Mouse (Mus musculus) hindbrain, embryonic 14.5 days (tissue): ENCODE data around the gene Spc25. TPM values are rescaled to one million over a fixed set of nuclear protein-coding genes. Genes with fewer than 3 reads are reported as not detected.

ENCODE experiments used
- ATAC-seq: fragments of 200-750 bp; cut with Nextera tagmentation; 2 replicates; pipeline ENCODE4 v1.8.0; 2017; ENCODE audit warnings: moderate number of reproducible peaks, mild to moderate bottlenecking, moderate TSS enrichment, moderate library complexity; ENCODE audit not compliant: low FRiP score
- DNase-seq: peaks from one replicate; pipeline ENCODE4 v3.0.0-alpha.2; 2015; ENCODE audit warnings: low spot score
- H3K27ac ChIP-seq: fragments of 300-500 bp; sonication (generic); 2 replicates; pipeline ENCODE4 v1.5.1; 2014; ENCODE audit warnings: mild to moderate bottlenecking, moderate library complexity
- H3K27me3 ChIP-seq: fragments of 300-500 bp; sonication (generic); 2 replicates; pipeline ENCODE4 v1.6.1; 2014; ENCODE audit warnings: mild to moderate bottlenecking, low read length, mixed read lengths; ENCODE audit not compliant: control insufficient read depth, insufficient read depth
- H3K36me3 ChIP-seq: fragments of 300-500 bp; sonication (generic); replicated peaks from 2 replicates; pipeline ENCODE4 v1.6.1; 2014; ENCODE audit not compliant: control insufficient read depth, insufficient read depth
- H3K4me1 ChIP-seq: fragments of 300-500 bp; sonication (generic); replicated peaks from 2 replicates; pipeline ENCODE4 v1.6.1; 2014; ENCODE audit warnings: antibody characterized with exemption, low read length, mixed read lengths; ENCODE audit not compliant: control insufficient read depth, insufficient read depth
- H3K4me2 ChIP-seq: fragments of 300-500 bp; sonication (generic); replicated peaks from 2 replicates; pipeline ENCODE4 v1.6.1; 2014; ENCODE audit warnings: mild to moderate bottlenecking, moderate library complexity
- H3K4me3 ChIP-seq: fragments of 300-500 bp; sonication (generic); replicated peaks from 2 replicates; pipeline ENCODE4 v1.5.1; 2014; ENCODE audit warnings: mild to moderate bottlenecking, low read length
- H3K9ac ChIP-seq: fragments of 300-500 bp; sonication (generic); 2 replicates; pipeline ENCODE4 v1.6.1; 2014
- H3K9me3 ChIP-seq: fragments of 300-500 bp; sonication (generic); 2 replicates; pipeline ENCODE4 v1.6.1; 2016; ENCODE audit warnings: low read length; ENCODE audit not compliant: control insufficient read depth
- WGBS: fragments of 180-500 bp; shearing (Covaris S2); extraction: QIAGEN DNeasy Blood & Tissue Kit; methylation state at CpG from one replicate; pipeline ENCODE4 v1.1.7; 2014; 5-methylcytosine and 5-hydroxymethylcytosine counted together
- polyA plus RNA-seq: library from polyadenylated mRNA; unstranded; fragments of >200 nt; fragmentation: Nextera tagmentation; extraction: Ambion mirVana; gene quantifications from 2 replicates; pipeline ENCODE4 v1.2.1, GENCODE M21; 2014

Gene Spc25
- polyA plus RNA-seq, 1 experiment from 2014 or later: 27.1 TPM

DNA sequence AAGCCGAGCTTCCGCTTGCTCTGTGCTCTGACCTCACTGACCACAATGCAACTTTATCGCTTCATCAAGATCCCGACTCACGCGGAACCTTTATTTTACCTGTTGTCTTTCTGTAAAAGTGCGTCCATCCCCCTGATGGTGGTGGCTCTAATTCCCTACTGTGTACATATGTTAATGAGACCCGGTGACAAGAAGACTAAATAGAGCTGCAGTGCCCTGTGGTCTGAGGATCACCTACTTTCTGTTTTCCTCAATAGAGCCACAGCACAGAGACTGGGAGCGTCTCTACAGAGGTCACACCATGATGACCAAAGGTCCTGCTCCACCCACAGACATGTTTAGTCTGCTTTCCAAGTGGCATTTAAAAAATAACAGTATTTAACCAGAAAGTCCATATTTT lies 20.9 kb upstream of the Spc25 start:
- Histone ChIP-seq H3K36me3 (no peaks in the 10 kb centered on the region), H3K9ac (no peak overlapping the region), H3K4me2 (no peak overlapping the region), H3K9me3 (no peaks in the 10 kb centered on the region), H3K27ac (no peak overlapping the region), H3K4me1 (0 out of 2 replicates have a peak, but pooled peaks cover 7% of the 10 kb centered on the region), H3K27me3 (no peaks in the 10 kb centered on the region), H3K4me3 (no peak overlapping the region)
- DNase-seq: no peak
- WGBS: 86% methylated on average over 9 of the region's 9 CpGs
- no peak for ATAC-seq

DNA sequence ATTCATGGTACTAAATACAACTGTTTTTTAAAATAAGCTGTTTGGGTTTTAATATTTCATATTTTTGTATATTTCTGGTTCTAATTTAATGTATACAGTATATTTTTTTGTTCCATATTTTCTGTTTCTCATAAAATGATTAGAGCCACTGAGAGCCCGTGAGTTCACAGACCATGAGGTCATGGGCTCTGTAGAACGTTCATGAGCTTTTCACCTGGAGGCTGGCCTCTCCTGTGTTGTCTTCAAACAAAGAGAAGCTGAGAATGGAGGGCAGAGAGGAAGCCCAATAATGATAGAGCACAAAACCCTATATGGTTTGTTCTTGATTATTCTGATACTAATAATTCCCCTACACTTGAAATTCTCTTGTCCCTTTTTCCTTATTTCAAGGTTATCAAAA lies 18.7 kb upstream of the Spc25 start:
- DNase-seq (no peak), ATAC-seq (no peak)
- no peak overlapping the region for H3K27ac ChIP-seq
- H3K36me3 ChIP-seq: no peaks in the 10 kb centered on the region
- H3K4me1 ChIP-seq: 0 out of 2 replicates have a peak, but pooled peaks cover 8% of the 10 kb centered on the region
- H3K9me3 ChIP-seq: no peaks in the 10 kb centered on the region
- no peaks in the 10 kb centered on the region for H3K27me3 ChIP-seq
- H3K4me2 ChIP-seq: no peak overlapping the region
- H3K4me3 ChIP-seq: no peak overlapping the region
- no peak overlapping the region for H3K9ac ChIP-seq
- WGBS: 64% methylated on average over 2 of the region's 2 CpGs

DNA sequence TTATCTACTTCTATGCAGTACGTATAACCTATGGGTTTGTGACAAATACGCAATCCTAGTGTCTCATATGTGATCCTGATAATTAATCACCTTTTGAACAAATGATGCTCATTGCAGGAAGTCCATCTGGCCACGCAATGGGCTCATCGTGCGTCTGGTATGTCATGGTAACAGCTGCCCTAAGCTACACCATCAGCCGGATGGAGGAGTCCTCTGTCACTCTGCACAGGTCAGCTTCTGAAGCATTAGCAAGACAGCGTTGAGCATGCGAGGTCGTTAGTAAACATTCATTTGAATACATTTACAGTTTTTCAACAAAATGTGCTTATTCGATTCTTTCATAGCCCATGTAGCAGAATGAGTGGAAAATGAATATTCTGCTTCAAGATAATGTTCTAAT lies 16.8 kb upstream of the Spc25 start:
- H3K27me3 ChIP-seq: no peaks in the 10 kb centered on the region
- H3K4me2 ChIP-seq: no peak overlapping the region
- no peak overlapping the region for H3K27ac ChIP-seq
- H3K36me3 ChIP-seq: no peaks in the 10 kb centered on the region
- H3K9me3 ChIP-seq: no peaks in the 10 kb centered on the region
- 0 out of 2 replicates have a peak, but pooled peaks cover 5% of the 10 kb centered on the region for H3K4me1 ChIP-seq
- no peak overlapping the region for H3K9ac ChIP-seq
- H3K4me3 ChIP-seq: no peak overlapping the region
- WGBS: 50% methylated on average over 10 of the region's 10 CpGs
- no peak for DNase-seq
- ATAC-seq: no peak

DNA sequence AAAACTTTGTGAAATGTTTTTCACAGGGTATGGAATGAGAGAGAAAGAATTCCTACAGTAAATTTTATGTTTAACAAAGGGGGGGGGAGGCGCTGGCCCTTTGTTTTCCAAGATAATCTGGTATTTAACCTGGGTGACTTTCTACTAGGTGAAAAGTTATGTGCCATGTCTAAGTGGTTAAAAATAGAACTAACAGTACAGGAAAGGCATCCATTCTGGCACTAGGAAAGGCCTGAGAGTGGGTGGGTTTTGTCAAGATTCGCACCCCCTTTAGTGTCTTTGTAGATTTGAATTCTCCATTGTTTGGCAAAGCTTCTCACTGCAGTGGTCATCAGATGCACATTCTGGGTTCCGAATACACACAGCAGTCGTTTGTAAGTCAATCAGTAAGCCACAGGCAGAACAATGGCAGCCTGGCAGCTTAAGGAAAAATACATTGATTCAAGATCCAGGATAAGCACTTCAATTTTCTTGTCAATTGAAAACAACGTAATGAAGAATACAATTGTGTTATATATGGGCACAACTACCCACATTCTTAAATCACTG lies 15.9 kb upstream of the Spc25 start:
- Histone ChIP-seq H3K27ac (no peak overlapping the region), H3K36me3 (no peaks in the 10 kb centered on the region), H3K4me3 (no peak overlapping the region), H3K4me2 (no peak overlapping the region), H3K4me1 (0 out of 2 replicates have a peak, but pooled peaks cover 5% of the 10 kb centered on the region), H3K9ac (no peak overlapping the region), H3K9me3 (no peaks in the 10 kb centered on the region), H3K27me3 (no peaks in the 10 kb centered on the region)
- DNase-seq: no peak
- WGBS: 30% methylated on average over 5 of the region's 5 CpGs
- ATAC-seq: no peak

DNA sequence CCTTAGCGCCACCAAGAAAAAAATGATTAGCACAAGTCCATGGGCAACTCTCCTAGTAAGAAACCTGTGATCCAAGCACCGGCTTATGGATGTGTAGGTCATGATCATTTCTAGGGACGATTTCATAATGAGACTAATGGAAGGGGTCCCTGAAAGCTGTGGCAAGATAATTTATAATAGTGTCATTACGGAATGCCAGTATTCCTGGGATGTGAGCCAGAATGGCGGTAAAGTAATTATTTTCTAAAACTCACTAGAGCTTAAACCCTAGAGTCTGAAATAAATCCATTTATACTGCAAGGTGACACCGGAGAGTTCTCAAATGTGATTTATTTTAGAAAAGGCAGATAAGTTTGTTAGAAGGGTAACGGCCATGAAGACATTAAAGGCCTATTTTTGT lies 9.2 kb upstream of the Spc25 start:
- no peaks in the 10 kb centered on the region for H3K4me1 ChIP-seq
- ATAC-seq (no peak), DNase-seq (peak; percentile 57)
- no peak overlapping the region for H3K4me2 ChIP-seq
- no peaks in the 10 kb centered on the region for H3K27me3 ChIP-seq
- H3K27ac ChIP-seq: no peak overlapping the region
- H3K9ac ChIP-seq: no peak overlapping the region
- no peaks in the 10 kb centered on the region for H3K9me3 ChIP-seq
- no peaks in the 10 kb centered on the region for H3K36me3 ChIP-seq
- 55% methylated on average over 7 of the region's 7 CpGs for WGBS
- H3K4me3 ChIP-seq: no peak overlapping the region

DNA sequence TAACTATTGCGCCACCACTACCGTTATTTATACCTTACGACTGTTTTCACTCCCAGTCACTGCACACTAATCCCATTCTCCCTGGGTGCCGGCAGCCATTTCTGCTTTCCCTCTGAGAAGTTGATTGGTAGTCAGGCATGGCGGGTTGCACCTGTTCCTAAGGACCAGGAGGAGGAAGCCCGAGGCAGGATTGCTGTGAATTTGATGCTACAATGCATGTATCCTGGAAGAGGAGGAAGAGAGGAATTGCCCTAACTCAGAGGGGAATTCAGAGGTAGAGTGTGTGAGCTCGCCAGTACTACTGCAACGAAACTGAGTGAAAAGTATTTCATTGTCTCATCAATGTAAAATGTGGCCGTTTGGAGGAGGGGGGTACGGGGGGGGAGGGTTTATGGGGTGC lies 6.7 kb upstream of the Spc25 start:
- DNase-seq (no peak), ATAC-seq (no peak)

DNA sequence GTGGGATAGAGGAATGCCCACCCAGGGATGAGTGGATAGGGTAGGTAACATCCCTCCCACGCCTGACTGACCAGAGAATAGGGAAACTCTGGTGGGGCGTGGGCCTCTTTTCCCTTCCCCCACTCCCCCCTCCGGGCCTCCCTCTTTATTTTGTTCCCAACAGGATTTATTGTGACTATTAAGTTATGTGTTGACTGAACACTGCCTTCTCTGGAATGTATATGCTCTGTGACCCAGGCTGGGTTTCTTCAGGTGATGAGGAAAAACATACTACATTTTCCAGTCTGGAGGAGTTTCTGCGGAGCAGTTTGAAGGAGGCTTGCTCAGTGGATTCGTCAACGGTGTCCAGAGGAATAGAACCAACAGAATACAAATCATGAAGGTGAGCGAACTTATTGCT lies 4.8 kb upstream of the Spc25 start, which contains the start of gene G6pc2:
TSS of gene G6pc2 (plus strand) at position 301 of the 400 bp plus-strand sequence.
- no peaks in the 10 kb centered on the region for H3K27me3 ChIP-seq
- no peak for ATAC-seq

More for the DNA sequence above, 6.7 kb upstream of the Spc25 start:
- H3K4me2 ChIP-seq: no peak overlapping the region
- H3K9me3 ChIP-seq: no peaks in the 10 kb centered on the region
- 71% methylated on average over 10 of the region's 10 CpGs for WGBS
- H3K4me1 ChIP-seq: no peaks in the 10 kb centered on the region
- no peaks in the 10 kb centered on the region for H3K36me3 ChIP-seq
- no peaks in the 10 kb centered on the region for H3K27me3 ChIP-seq
- no peak overlapping the region for H3K4me3 ChIP-seq
- no peak overlapping the region for H3K9ac ChIP-seq
- H3K27ac ChIP-seq: no peak overlapping the region

DNA sequence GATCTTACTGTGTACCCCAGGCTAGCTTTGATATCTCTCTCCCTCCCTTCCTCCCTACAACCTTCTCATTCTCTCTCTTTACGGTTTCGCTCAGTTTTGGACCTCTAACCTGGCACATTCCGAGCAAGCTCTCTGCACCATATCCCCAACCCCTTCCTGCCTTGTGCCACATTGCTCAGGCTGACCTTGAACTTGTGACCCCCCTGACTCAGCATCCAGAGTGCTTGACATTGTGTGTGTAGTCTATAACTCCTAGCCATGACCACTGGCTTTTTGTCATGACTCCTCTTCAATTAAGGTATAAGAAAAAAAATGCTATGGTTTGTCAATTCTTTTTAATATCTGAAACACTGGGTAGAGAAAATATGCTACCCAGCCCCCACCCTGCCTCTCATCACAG lies 3.7 kb upstream of the Spc25 start:
- WGBS: 86% methylated on average over 3 of the region's 3 CpGs
- H3K4me2 ChIP-seq: no peak overlapping the region
- ATAC-seq: no peak
- no peaks in the 10 kb centered on the region for H3K36me3 ChIP-seq
- no peaks in the 10 kb centered on the region; the same call in 1 of the 2 replicates for H3K4me1 ChIP-seq
- H3K9ac ChIP-seq: no peak overlapping the region
- H3K4me3 ChIP-seq: no peak overlapping the region
- DNase-seq: no peak
- no peaks in the 10 kb centered on the region for H3K27me3 ChIP-seq
- no peak overlapping the region for H3K27ac ChIP-seq
- no peaks in the 10 kb centered on the region for H3K9me3 ChIP-seq

More for the DNA sequence above, 4.8 kb upstream of the Spc25 start, which contains the start of gene G6pc2:
- WGBS: 81% methylated on average over 7 of the region's 7 CpGs
- Histone ChIP-seq H3K27ac (no peak within 1 kb of the TSS), H3K9ac (no peak within 1 kb of the TSS), H3K36me3 (no peaks in the 10 kb centered on the region), H3K9me3 (no peaks in the 10 kb centered on the region), H3K4me3 (no peak within 1 kb of the TSS), H3K4me2 (no peak within 1 kb of the TSS), H3K4me1 (no peaks in the 10 kb centered on the region)
- no peak for DNase-seq

DNA sequence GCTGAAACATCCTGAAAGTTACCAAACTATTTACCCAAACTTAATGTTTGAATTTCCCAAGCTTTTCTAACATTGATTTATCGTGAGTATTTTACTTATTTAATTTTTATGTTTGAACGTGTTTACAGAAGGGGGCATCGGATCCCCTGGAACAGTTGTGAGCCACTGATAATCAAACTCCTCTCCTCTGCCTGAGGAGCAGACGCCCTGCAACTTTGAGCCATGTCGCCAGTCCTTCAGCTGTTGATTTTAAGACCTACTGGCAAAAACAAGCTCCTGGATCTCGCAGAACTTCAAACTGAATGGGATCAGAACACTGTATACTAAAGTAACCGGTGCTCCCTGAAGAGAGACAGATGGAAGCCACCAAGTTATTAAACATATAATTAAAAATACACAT lies 529 bp upstream of the Spc25 start:
- Histone ChIP-seq H3K9ac (no peak overlapping the region), H3K27ac (no peak overlapping the region), H3K4me3 (peak overlapping the region; percentile 68; the same call in 1 of the 2 replicates), H3K4me2 (peak overlapping the region; percentile 40), H3K36me3 (no peaks in the 10 kb centered on the region), H3K4me1 (no peaks in the 10 kb centered on the region; the same call in 1 of the 2 replicates), H3K9me3 (no peaks in the 10 kb centered on the region), H3K27me3 (no peaks in the 10 kb centered on the region)
- DNase-seq: no peak
- 29% methylated on average over 7 of the region's 7 CpGs for WGBS
- ATAC-seq: 0 out of 2 replicates have a peak, but pooled peaks have one; percentile 9
